Mouse (Mus musculus) forebrain, embryonic 16.5 days (tissue): ENCODE data around the gene Fam168b. TPM values are rescaled to one million over a fixed set of nuclear protein-coding genes. Genes with fewer than 3 reads are reported as not detected.
A peak's percentile ranks its signal among the peaks of the same experiment; 100 is the strongest.

Experiments
- ATAC-seq: fragments of 200-750 bp; cut with Nextera tagmentation; 2 replicates; pipeline ENCODE4 v1.8.0; 2017; ENCODE audit warnings: mild to moderate bottlenecking, moderate library complexity
- H3K27ac ChIP-seq: fragments of 300-500 bp; sonication (generic); 2 replicates; pipeline ENCODE4 v1.5.1; 2014; ENCODE audit warnings: low read length, control low read depth
- H3K27me3 ChIP-seq: fragments of 300-500 bp; sonication (generic); replicated peaks from 2 replicates; pipeline ENCODE4 v1.6.1; 2014; ENCODE audit warnings: low read length; ENCODE audit not compliant: control insufficient read depth, insufficient read depth
- H3K36me3 ChIP-seq: fragments of 300-500 bp; sonication (generic); 2 replicates; pipeline ENCODE4 v1.6.1; 2014; ENCODE audit not compliant: control insufficient read depth, insufficient read depth
- H3K4me1 ChIP-seq: fragments of 300-500 bp; sonication (generic); replicated peaks from 2 replicates; pipeline ENCODE4 v1.6.1; 2014; ENCODE audit warnings: low read length; ENCODE audit not compliant: control insufficient read depth, insufficient read depth
- H3K4me2 ChIP-seq: fragments of 300-500 bp; sonication (generic); 2 replicates; pipeline ENCODE4 v1.6.1; 2014; ENCODE audit warnings: mild to moderate bottlenecking, low read length, control low read depth
- H3K4me3 ChIP-seq: fragments of 300-500 bp; sonication (generic); replicated peaks from 2 replicates; pipeline ENCODE4 v1.5.1; 2014; ENCODE audit warnings: mild to moderate bottlenecking, low read length, control low read depth
- H3K9ac ChIP-seq: fragments of 300-500 bp; sonication (generic); replicated peaks from 2 replicates; pipeline ENCODE4 v1.6.1; 2014; ENCODE audit warnings: low read depth, low read length, control low read depth
- H3K9me3 ChIP-seq: fragments of 300-500 bp; sonication (generic); 2 replicates; pipeline ENCODE4 v1.6.1; 2016; ENCODE audit warnings: low read length; ENCODE audit not compliant: control insufficient read depth
- WGBS: fragments of 180-500 bp; shearing (Covaris S2); extraction: QIAGEN DNeasy Blood & Tissue Kit; methylation state at CpG from one replicate; pipeline ENCODE4 v1.1.7; 2014; 5-methylcytosine and 5-hydroxymethylcytosine counted together
- polyA plus RNA-seq: library from polyadenylated mRNA; unstranded; fragments of >200 nt; fragmentation: Nextera tagmentation; extraction: Ambion mirVana; gene quantifications from 2 replicates; pipeline ENCODE4 v1.2.1, GENCODE M21; 2015

Fam168b gene
- polyA plus RNA-seq, 1 experiment from 2014 or later = 161 TPM

DNA sequence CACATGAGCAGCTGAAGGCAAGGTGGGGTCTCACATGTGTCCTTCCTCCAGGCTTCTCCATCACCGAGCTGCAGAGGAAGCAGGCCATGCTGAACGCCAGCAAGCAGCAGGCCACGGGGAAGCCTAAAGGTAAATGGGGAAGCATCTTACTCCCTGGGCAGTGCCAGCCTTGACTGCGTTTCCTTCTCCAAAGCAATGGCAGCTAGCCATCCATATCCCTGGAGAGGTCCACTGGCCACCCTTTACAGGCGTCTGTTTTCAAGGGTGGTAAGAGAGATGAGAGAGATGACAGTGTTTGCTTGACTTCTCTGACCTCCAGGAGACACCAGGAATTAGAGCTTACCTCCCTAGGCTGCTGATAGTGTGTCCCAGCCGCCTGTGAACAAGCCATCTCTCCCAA is 31.8 kb downstream of the Fam168b start:
- Histone ChIP-seq H3K4me2 (no peak overlapping the region), H3K4me1 (peaks cover 5% of the 10 kb centered on the region; the same call in 1 of the 2 replicates), H3K9me3 (no peaks in the 10 kb centered on the region), H3K4me3 (no peak overlapping the region), H3K36me3 (peaks cover 15% of the 10 kb centered on the region), H3K27me3 (no peaks in the 10 kb centered on the region), H3K9ac (no peak overlapping the region), H3K27ac (no peak overlapping the region)
- ATAC-seq = no peak
- WGBS = 88% methylated on average over 6 of the region's 6 CpGs

DNA sequence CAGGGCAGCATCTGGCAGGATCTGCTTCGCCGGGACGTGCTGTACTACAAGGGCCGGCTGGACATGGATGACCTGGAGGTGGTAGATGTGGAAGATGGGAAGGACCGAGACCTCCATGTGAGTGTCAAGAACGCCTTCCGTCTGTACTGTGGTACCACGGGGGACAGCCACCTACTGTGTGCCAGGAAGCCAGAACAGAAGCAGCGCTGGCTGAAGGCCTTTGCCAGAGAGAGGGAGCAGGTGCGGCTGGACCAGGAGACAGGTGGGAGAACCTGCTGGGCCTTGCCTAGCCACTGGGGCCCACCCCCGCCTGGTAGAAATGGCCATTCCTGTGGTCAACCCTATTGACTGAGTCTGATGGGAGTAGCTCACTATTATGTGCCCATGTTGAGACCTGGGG is 32.6 kb downstream of the Fam168b start:
- 90% methylated on average over 11 of the region's 11 CpGs for WGBS
- Histone ChIP-seq H3K4me1 (peaks cover 9% of the 10 kb centered on the region; the same call in 1 of the 2 replicates), H3K4me2 (no peak overlapping the region), H3K4me3 (no peak overlapping the region), H3K9ac (no peak overlapping the region), H3K9me3 (no peaks in the 10 kb centered on the region), H3K27ac (no peak overlapping the region), H3K36me3 (peaks cover 11% of the 10 kb centered on the region), H3K27me3 (no peaks in the 10 kb centered on the region)
- no peak for ATAC-seq

GRCm38 (mm10) chr1:34808445-34808844 is 34.4 kb downstream of the Fam168b start:
- Histone ChIP-seq H3K9me3 (no peaks in the 10 kb centered on the region), H3K4me2 (no peak overlapping the region), H3K4me3 (no peak overlapping the region), H3K27me3 (no peaks in the 10 kb centered on the region), H3K9ac (no peak overlapping the region), H3K27ac (no peak overlapping the region), H3K4me1 (peaks cover 15% of the 10 kb centered on the region), H3K36me3 (peaks cover 4% of the 10 kb centered on the region; the same call in 1 of the 2 replicates)
- 88% methylated on average over 8 of the region's 8 CpGs for WGBS
- ATAC-seq = no peak

GRCm38 (mm10) chr1:34805931-34806520 is 36.8 kb downstream of the Fam168b start:
- Histone ChIP-seq H3K36me3 (peaks cover 4% of the 10 kb centered on the region; the same call in 1 of the 2 replicates), H3K27me3 (no peaks in the 10 kb centered on the region), H3K4me2 (no peak overlapping the region), H3K27ac (no peak overlapping the region), H3K4me1 (peaks cover 29% of the 10 kb centered on the region), H3K9me3 (no peaks in the 10 kb centered on the region), H3K9ac (no peak overlapping the region), H3K4me3 (no peak overlapping the region)
- no peak for ATAC-seq
- WGBS = 26% methylated on average over 35 of the region's 35 CpGs

DNA sequence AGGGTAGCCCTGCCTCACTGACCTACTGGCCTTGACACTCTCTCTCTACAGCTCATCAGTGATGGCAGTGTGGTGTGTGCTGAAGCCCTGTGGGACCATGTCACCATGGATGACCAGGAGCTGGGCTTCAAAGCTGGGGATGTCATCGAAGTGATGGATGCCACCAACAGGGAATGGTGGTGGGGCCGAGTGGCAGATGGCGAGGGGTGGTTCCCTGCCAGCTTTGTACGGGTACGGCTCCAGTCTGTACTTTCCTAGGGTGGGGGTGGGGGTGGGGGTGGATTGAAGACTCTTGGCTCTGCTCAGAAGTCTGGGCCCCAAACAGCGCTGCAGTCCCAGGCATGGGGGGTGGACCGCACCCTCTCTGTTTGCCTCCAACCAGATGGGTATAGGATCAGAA is 38.0 kb downstream of the Fam168b start:
- Histone ChIP-seq H3K4me1 (peaks cover 31% of the 10 kb centered on the region), H3K27ac (no peak overlapping the region), H3K36me3 (no peaks in the 10 kb centered on the region; the same call in 1 of the 2 replicates), H3K4me3 (no peak overlapping the region), H3K9ac (no peak overlapping the region), H3K27me3 (no peaks in the 10 kb centered on the region), H3K4me2 (no peak overlapping the region), H3K9me3 (no peaks in the 10 kb centered on the region)
- ATAC-seq = no peak
- 75% methylated on average over 7 of the region's 7 CpGs for WGBS

DNA sequence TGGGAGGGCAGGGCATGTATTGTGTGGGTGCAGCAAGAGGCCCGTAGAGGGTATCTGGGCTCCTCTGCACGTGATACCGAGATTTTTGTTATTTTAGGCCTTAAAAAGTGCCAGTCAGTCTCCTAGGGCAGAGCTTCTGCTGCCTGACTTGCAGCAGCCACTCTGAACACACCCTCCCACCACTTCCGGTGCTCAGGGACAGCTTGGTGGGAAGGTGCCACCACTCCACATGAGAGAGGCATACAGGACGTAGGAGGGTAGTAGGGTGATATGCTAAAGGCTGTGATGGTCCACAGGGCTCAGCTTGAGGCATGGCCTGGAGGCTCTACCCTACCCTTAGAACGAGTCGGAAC is 40.6 kb downstream of the Fam168b start:
- 25% methylated on average over 7 of the region's 7 CpGs for WGBS
- Histone ChIP-seq H3K4me3 (peak overlapping the region; percentile 77), H3K9me3 (no peaks in the 10 kb centered on the region), H3K9ac (peak overlapping the region; percentile 85), H3K4me2 (peak overlapping the region; percentile 84), H3K27ac (peak overlapping the region; percentile 86), H3K4me1 (peaks cover 31% of the 10 kb centered on the region), H3K36me3 (no peaks in the 10 kb centered on the region), H3K27me3 (no peaks in the 10 kb centered on the region)
- peak; percentile 19; the same call in 1 of the 2 replicates for ATAC-seq

DNA sequence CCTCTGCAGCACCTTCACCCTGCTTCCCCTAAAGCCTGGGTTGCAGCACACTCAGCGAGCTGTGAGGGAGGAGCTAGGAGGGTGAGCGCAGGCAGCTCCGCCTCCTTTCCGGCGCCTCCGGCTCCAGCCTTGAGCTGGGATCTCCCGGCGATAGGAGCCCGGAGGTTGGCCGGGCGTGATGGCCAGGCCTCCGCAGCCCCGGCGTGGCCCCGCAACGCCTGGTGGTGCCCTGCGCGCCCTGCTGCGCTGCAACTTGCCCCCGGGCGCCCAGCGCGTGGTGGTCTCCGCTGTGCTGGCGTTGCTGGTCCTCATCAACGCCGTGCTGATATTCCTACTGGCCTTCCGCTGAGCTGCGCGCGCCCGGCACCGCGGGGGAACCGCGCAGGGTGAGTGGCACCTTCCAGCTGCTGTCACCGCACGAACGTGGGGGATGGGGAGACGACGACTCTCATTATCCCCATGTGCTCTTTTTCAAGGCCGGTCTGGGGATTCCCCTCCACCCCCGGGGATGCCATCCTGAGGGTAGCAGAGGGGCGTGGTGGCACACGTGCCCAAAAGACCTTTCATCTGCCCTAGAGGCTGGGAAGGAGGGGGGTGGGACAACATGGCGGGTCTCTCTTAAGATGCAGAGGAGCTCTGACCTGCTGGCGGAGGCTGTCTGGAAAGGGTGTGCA is 41.1 kb downstream of the Fam168b start:
- H3K4me2 ChIP-seq = peak overlapping the region; percentile 84
- H3K27me3 ChIP-seq = no peaks in the 10 kb centered on the region
- ATAC-seq = peak; percentile 93
- H3K4me3 ChIP-seq = peak overlapping the region; percentile 77
- H3K9me3 ChIP-seq = no peaks in the 10 kb centered on the region
- H3K27ac ChIP-seq = peak overlapping the region; percentile 86
- H3K9ac ChIP-seq = peak overlapping the region; percentile 85
- H3K4me1 ChIP-seq = peaks cover 31% of the 10 kb centered on the region
- no peaks in the 10 kb centered on the region for H3K36me3 ChIP-seq
- WGBS = under 1% methylated on average over 43 of the region's 47 CpGs

GRCm38 (mm10) chr1:34799140-34799539 is 43.7 kb downstream of the Fam168b start:
- no peak overlapping the region for H3K4me2 ChIP-seq
- no peak overlapping the region for H3K4me3 ChIP-seq
- peaks cover 16% of the 10 kb centered on the region for H3K4me1 ChIP-seq
- no peaks in the 10 kb centered on the region for H3K27me3 ChIP-seq
- no peak overlapping the region for H3K9ac ChIP-seq
- H3K9me3 ChIP-seq = no peaks in the 10 kb centered on the region
- no peak for ATAC-seq
- H3K27ac ChIP-seq = no peak overlapping the region
- no peaks in the 10 kb centered on the region for H3K36me3 ChIP-seq
- 74% methylated on average over 2 of the region's 2 CpGs for WGBS

DNA sequence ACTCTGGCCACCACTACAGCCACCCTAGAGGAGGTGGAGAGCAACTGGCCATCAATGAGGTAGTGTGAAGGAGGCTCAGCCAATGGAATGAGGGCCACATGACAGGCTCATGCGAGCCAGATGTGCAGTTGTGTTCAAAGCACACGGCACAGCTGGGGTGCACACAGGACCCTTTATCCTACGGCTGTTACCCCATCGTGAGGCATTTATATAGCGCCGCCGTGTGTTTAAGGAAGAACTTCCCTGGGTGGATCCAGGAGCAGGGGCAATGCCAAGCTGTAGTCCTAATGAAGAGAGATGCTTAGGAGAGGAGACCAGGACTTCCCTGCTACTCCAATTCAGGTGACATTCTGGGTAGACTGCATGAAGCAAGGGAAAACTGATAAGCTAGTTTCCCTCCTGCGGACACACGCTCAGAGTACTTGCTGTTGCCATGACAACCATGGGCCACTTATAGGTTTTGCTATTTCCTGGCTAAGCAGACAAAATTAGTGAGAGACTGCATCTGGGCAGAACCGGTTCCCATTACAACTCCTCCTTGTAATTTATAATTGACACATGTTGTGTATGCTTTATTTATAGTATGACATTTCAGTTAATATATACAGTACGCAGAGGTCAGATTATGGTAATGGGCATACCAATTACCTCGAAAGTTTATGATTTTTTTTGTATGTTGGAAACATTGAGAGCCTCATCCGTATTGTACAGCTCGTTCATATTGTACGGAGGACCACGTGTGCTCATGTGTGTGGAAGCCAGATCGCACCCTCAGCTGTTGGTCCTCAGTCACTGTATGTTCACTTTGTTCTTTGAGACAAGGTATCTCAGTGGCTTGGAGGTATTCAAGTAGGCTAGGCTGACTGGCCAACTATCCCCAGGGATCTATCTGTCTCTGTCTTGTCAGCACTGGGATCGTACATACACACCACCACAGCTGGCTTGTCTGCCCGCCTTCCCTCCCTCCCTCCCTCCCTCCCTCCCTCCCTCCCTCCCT is 49.3 kb downstream of the Fam168b start:
- H3K27me3 ChIP-seq = no peaks in the 10 kb centered on the region
- 76% methylated on average over 19 of the region's 19 CpGs for WGBS
- H3K9me3 ChIP-seq = no peaks in the 10 kb centered on the region
- H3K27ac ChIP-seq = 0 out of 2 replicates have a peak overlapping the region, but pooled peaks have one; percentile 33
- H3K9ac ChIP-seq = no peak overlapping the region
- no peak overlapping the region for H3K4me3 ChIP-seq
- ATAC-seq = peak; percentile 72
- no peaks in the 10 kb centered on the region for H3K36me3 ChIP-seq
- H3K4me2 ChIP-seq = no peak overlapping the region
- H3K4me1 ChIP-seq = no peaks in the 10 kb centered on the region
